Mouse (Mus musculus) MEL (cell line): ENCODE results near the gene Hbp1.

Experiments used
- CTCF ChIP-seq, 3 experiments: IDR thresholded peaks in 2 of 3; conservative IDR thresholded peaks in 1 of 3; 2 replicates each; pipeline ENCODE4 v1.5.1; 2011 to 2012; ENCODE audit warnings: low read length in 3 of 3, low read depth in 2 of 3, mild to moderate bottlenecking in 2 of 3, improper control_type of control experiment in 1 of 3, inconsistent platforms in 1 of 3, mixed read lengths in 1 of 3, moderate library complexity in 1 of 3; ENCODE audit not compliant: control insufficient read depth in 1 of 3, insufficient read depth in 1 of 3, poor library complexity in 1 of 3, severe bottlenecking in 1 of 3
- MAFK ChIP-seq: IDR thresholded peaks from 2 replicates; pipeline ENCODE4 v1.6.1; 2011; ENCODE audit warnings: low read depth, mild to moderate bottlenecking, low read length, improper control_type of control experiment, borderline replicate concordance
- MEF2A ChIP-seq: IDR thresholded peaks from 2 replicates; pipeline ENCODE4 v1.6.1; 2014; ENCODE audit warnings: low read depth, mild to moderate bottlenecking, inconsistent platforms, low read length, improper control_type of control experiment; ENCODE audit not compliant: poor library complexity, insufficient replicate concordance, severe bottlenecking; ENCODE audit errors: extremely low read depth
- POLR2A ChIP-seq, 2 experiments: IDR thresholded peaks; 2 replicates each; pipeline ENCODE4 v1.6.1; 2011 to 2012; ENCODE audit warnings: low read length in 2 of 2, mild to moderate bottlenecking in 2 of 2, control low read depth in 1 of 2, improper control_type of control experiment in 1 of 2, low read depth in 1 of 2, moderate library complexity in 1 of 2; ENCODE audit not compliant: control insufficient read depth in 1 of 2, insufficient read depth in 1 of 2, poor library complexity in 1 of 2
- TAL1 ChIP-seq: IDR thresholded peaks from 2 replicates; pipeline ENCODE4 v1.6.1; 2012; ENCODE audit warnings: mild to moderate bottlenecking, inconsistent platforms, low read length, moderate library complexity, mixed read lengths
- ZNF384 ChIP-seq: IDR thresholded peaks from 2 replicates; pipeline ENCODE4 v1.6.1; 2012; ENCODE audit warnings: low read depth, mild to moderate bottlenecking, inconsistent platforms, low read length, improper control_type of control experiment

- TF ChIP-seq MEF2A, result no peak
- TF ChIP-seq TAL1, result no peak
- no peak for TF ChIP-seq CTCF (IDR thresholded peaks at IDR 0.05 in 2 of 3, conservative IDR thresholded peaks at IDR 0.05 in 1 of 3; ENCODE audit: control insufficient read depth in 1 of 3, insufficient read depth in 1 of 3, low read depth in 2 of 3, low read length in 3 of 3, poor library complexity in 1 of 3, severe bottlenecking in 1 of 3)
- no peak for TF ChIP-seq MAFK
- TF ChIP-seq POLR2A (IDR thresholded peaks at IDR 0.05; ENCODE audit: control insufficient read depth in 1 of 2, insufficient read depth in 1 of 2, low read depth in 1 of 2, low read length in 2 of 2, poor library complexity in 1 of 2), result no peak
- TF ChIP-seq ZNF384, result no peak
These were observed 52.9 kb downstream of the Hbp1 start for GRCm38 (mm10) chr12:31897456-31897855.
